Mouse (Mus musculus) urinary bladder, adult 18-20 months (tissue): ENCODE results near the gene Lypd3.

Experiments
- DNase-seq, 2 experiments: peaks; one replicate each; pipeline ENCODE4 v3.0.0; 2022; ENCODE audit warnings: low spot score in 2 of 2, mixed read lengths in 2 of 2

The Lypd3 gene

DNA sequence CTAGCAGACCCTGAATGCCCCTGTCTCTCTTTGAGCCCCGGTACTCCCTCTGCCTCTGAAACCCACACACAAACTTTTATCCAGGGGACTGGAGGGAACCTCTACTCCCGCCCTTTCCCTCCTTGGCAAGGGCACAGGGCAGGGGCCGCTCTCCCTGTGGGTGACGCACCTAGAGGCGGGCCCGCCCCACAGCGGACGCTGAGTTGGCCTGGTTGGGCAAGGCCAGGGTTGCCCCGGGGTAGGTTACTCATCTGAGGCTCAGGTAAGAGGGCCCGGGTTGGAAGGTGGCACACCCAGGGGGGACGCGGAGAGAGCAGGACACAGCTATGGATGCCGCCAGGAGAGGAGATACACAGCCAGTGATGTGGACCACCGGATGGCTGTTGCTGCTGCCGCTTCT lies at the start of gene Lypd3:
TSS of gene Lypd3 (plus strand) at position 287 of the 400 bp plus-strand sequence.
- peak; percentile 60 to 77 for DNase-seq

DNA sequence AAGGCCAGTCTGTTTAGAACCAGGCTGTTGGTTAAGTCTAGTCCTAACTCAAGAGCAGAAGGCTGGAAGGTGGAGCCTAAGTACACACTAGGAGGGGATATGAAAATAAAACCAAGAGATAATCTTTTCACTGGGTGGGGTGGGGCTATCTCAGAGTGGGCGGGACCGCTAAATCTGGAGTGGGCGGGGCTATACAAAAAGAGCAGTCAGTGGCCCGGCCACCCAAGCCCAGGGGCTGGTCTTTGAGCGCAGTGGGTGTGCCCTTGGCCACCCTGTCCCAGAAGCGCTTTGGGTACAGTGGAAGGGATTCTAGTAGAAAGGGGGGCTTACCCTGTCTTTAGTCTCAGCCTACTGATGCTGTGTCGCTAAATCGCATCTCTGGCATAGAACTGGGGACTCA lies 49.5 kb upstream of the Lypd3 start:
- DNase-seq = no peak

DNA sequence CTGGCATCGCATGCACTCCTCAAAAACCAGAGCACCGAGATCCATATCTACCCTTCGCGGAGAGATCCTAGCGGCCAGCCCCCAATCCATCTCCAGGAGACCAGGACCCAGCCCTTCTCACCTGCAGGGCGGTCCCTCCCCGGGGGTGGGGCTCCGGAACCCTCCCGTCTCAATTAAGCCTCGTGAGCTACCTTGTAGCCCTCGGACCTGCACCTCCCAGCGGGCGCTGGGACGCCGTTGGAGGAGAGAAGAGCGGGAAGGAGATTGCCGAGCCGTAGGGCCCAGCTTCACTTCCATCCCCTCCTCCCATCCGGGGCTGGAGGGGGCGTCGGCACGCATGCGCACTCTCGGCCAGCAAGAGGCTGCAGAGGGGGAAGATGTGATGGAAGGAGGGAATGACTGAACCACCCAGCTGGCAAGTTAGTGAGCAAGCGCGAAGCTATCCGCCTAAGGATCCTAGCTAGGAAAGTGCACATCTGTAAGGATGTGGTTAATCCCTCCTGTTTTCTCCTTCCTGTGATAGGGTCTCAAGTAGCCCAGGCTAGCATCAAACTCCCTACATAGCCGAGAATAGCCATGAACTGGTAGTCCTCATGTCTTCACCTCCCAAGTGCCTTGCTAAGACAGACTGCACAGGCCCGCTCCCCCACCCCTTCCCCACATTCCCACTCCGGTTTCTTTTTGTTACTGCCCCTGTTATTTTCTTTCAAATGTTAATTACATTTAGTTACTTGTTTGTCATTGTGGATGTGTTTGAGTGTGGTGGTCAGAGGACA lies 48.8 kb upstream of the Lypd3 start, which contains the start of the genes Ethe1 and Zfp575:
TSS of gene Ethe1 (plus strand) at position 214 of the 776 bp plus-strand sequence.
TSS of gene Zfp575 (minus strand) at position 312 of the 776 bp plus-strand sequence.
- no peak for DNase-seq

DNA sequence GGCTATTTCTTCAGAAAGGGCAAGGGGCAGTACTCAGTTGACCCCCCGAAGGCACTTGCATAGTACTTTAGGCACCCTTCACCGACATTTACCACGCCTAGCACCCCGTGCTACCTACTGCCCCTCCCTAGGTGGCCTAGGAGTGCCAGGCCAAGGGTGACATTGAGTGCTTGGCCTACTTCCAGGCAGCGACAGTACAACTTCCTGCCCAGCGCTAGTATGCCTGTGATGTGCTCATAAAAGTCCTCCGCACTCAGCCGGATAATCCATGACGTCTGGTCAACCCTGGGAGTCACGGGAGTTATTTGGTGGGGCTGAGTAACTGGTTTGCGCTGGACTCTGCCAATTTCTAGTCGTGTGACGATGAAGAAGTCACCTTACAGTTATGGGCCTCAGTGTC lies 48.0 kb upstream of the Lypd3 start:
- peak in 1 of 2 experiments; percentile 53 for DNase-seq

DNA sequence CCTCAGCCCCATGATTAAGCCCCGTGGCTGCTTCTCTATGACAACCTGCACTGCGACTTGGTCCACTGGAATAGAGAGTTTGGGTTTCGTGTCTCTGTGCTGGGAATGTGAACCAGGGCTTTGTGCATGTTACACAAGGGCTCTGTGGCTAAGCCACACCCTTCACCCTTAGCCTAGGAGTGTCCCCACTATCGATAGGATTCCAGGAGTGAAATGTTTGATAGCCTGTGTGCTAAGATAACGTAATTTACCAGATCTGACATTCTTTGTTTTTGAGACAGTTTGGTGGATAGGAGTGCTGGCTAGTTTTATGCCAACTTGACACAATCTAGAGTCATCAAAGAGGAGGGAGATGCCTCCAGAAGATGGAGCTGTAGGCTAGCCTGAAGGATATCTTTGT lies 44.6 kb upstream of the Lypd3 start:
- DNase-seq = no peak

DNA sequence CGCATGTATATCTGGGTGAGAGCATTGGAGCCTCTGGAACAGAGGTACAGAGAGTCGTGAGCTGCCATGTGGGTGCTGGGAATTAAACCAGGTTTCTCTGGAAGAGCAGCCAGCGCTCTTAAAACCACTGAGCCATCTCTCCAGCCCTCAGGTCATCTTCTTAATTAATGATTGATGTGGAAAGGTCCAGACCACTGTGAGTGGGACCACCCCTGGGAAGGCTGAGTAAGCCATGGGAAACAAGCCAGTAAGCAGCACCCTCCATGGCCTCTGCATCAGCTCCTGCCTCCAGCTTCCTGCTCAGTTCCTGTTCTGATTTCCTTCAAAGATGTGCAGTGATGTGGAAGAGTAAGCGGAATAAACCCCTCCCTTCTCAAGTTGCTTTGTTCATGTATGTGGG lies 44.2 kb upstream of the Lypd3 start:
- no peak for DNase-seq

DNA sequence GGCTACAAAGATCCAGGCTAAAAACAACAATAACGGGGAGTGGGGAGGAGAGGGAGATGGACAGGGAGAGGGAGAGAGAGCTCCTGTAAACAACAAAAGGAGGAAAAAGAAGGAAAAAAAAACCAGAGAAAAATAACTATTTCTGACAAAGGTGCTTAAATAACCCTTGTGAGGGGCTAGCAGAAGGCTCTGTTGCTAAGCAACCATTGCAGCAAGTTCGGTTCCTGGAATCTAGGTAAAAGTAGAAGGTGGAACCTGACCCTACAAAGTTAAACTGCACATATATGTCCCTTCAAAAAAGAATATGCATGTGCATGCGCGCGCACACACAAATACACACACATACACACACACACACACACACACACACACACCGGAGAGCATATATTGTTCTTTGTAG lies 43.6 kb upstream of the Lypd3 start:
- no peak for DNase-seq

DNA sequence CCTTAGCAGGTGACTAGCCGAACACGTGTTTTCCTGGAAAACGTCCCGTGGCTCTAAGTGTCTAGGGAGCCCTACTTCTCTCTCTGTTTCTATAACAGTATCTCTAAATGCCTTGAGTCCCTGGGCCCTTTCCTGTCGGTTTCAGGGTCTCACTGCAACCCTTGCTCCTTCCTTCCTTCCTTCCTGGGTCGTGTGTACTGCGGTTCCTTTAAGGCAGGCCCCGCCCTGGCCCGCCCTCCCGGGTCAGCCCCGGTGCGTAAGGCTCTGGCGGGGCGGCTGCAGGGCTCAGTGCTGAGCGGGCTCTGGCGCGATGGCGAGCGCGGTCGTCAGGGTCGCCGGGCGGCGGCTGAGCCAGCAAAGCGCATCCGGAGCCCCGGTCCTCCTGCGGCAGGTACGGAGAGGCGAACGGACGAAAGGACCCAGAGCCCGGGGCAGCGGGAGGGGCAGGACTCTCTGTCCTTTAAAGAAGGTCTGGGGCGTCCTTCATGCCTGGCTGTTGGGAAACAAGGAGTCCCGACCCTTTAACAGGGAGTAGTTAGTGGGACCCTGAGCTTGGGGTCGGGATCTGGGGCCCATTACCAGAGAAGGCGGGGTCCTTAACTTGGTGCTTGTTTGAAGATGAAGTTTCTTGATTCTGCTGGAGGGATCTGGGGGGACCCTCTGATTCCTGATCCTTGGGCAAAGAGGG lies 42.6 kb upstream of the Lypd3 start:
- DNase-seq = peak; percentile 68 to 71

DNA sequence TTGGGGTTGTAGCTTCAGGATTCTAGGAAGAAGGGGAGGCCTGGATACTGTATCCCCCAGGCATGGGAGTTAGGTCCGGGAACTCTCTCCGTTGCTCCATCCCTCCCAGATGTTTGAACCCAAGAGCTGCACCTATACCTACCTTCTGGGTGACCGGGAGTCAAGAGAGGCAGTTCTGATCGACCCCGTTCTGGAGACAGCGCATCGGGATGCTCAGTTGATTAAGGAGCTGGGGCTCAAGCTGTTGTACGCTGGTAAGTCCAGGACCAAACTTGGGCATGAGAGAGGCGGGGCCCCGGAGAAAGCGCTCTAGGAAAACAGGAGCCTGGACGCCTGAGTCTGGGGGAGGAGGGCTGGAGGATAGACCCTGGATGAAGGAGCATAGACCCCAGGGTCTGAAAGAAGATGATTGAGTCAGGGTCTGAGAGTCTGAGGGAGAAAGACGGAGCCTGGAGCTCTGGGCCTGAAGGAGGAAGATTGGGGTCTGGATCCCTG lies 42.0 kb upstream of the Lypd3 start:
- DNase-seq = no peak

DNA sequence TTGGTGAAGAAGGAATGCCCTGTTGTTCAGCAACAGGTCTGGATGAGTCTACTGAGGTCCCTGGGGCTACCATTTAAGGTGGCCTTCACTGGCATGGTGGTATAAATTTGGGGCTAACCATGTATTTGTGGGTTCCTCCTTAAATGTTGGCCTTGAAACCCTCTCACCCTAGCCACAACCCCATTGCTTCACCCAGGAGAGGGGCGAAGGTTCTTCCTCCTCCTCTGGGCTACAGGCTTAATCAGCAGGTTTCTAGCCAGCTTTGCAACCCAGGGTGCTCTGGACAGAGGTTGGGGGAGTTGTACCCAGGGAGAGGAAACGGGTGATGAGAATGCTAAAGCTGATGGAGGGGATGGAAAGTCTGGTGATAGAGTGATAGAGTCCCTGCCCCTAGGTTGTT lies 40.9 kb upstream of the Lypd3 start:
- DNase-seq = no peak

DNA sequence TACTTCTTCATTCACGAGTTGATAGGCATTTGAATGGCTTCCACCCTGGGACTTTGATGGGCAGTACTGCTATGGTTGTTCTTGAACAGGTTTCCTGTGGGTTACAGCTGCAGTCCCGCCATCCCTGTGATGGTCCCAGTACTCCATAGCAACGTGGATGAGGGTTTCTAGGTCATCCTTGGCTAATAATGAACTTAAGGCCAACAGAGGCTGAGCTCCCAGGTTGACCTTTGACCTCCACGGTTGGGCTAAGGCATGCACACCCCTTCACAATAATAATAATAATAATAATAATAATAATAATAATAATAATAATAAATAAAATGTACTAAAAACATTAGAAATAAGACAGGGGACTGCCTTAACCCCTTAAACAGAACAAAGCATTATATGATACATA lies 38.2 kb upstream of the Lypd3 start:
- no peak for DNase-seq

DNA sequence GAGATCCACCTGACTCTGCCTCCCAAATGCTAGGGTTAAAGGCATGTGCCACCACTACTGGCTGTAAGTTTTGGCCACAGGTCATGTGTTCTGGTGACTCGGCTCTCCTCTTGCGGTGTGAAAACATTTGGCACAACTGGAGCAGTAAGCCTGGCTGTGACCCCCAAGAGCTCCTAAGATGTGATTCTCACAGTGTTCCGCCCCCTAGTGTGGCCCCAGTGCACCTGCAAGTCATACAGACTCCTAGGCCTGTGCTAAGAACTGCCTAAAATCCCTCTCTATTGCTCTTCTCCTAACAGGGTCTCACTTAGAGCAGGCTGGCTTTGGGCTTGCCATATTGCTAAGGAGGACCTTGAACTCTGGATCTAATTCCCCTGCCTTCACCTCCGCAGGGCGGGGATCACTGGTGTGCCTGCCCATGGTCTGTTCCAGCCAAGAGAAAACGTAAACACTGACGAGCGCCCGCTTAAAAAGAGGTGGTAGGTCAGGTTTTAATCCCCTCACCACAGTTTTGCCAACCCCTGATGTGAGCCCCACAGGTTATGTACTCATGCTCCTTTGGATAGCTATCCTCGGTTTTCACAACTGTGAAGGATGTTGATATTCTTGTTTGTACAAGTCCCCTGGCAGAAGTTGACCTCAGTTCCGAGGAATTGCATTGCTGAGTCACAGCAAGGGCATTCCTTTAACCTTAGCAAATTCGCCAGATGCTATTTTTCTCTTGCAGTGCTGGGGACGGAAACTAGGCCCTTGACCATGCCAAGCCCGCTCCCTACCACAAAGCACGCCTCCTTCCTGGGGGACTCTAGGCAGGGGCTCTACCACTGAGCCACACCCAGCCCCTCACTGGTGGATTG lies 36.9 kb upstream of the Lypd3 start:
- peak in 1 of 2 experiments; percentile 40 for DNase-seq

DNA sequence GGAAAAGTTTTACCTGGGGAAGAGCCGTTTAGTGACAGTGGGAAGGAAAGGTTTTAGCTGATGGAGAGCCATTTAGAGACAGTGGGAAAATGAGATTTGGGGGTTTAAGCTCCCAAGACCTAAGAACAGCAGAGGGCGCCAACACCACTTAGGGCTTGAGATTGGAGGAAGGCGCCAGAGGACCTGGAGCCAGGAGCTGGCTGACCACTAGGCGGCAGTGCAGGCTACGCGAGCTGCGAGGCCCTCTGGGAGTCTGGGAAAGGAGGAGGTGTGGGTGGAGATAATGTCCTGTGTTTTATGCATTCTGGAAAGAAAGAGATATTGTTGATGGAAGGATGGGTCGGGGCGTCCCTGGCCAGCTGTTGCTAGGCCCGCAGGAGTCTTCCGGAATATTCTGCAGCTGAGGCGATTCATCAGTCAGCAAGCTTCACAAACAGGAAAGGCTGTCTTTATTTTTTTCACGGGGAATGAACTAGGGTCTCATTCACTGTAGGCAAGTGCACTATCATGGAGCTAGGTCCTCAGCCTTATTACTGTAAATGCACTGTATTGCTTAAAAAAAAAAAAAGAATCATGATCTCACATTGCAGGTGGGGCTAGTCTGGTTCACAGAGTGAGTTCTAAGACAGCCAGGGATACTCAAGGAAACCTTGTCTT lies 35.3 kb upstream of the Lypd3 start:
- DNase-seq = peak; percentile 91 to 95

DNA sequence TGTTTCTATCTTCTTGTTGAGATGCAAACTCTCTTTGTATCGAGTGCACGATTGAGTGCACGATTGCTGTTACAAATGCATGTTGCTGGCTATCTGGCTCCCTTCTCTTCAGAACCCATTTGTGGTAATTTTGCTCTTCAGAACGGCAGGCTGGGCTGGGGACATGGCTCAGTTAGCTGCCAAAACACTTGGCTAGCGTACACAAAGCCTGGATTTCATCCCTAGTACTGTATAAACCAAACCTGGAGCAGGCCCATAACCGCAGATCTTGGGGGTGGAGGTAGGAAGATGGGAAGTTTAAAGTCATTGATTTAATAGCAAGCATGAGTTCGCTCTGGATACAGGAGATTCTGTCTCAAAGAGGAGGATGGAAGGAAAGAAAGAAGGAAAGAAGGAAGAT lies 30.8 kb upstream of the Lypd3 start:
- DNase-seq = no peak

DNA sequence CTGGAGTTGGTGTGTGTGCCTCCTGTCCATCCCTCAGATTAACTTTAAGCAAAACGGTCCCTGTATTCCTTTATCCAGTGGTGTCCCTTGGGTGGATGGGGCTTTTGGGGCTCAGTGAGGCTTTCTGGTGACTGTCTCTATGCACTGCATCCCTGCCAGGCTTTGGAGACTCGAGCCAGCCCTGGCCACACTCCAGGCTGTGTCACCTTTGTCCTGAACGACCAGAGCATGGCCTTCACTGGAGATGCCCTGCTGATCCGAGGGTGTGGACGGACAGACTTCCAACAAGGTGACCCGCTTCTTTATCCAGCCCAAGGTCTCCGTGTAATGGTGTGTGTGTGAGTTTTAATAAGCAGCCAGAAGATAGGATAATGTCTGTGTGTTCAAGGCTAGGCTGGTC lies 30.3 kb upstream of the Lypd3 start:
- DNase-seq = no peak

DNA sequence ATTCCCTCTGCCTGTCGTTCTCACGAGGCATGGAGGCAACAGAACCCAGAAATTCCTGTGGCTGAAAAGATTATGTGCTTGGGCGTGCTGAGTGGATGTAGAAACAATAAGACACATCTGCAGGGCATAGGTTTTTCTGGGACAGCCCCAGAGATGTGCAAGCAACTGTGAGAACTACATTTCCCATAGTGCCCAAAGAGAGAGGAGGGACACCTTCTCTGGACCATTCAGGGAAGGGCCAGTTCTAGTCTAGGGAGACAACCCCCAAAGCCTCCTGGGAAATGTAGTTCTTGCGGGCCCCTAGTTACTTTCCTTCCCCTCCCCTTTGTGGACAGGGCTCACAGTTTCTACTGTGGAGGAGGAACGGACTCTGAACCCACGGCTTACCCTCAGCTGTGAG lies 28.3 kb upstream of the Lypd3 start:
- DNase-seq = no peak

DNA sequence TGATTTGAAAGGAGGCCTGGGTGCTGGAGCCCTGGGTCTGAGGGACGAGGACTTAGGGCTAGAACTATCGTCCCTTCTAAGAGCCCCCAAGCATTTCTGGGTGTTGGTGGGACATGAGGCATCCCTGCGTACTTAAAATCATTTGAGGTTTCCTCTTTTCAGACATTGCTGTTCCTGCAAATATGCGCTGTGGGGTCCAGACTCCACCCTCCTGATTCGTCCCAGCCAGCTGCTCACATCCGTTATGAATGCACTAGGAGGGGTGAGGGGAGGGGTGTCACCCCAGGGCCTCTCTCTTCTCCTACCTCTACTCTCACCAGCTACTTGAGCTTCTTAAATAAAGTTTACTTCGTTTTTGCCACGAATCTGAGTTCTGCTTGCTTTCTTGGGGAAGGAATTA lies 27.8 kb upstream of the Lypd3 start:
- no peak for DNase-seq

DNA sequence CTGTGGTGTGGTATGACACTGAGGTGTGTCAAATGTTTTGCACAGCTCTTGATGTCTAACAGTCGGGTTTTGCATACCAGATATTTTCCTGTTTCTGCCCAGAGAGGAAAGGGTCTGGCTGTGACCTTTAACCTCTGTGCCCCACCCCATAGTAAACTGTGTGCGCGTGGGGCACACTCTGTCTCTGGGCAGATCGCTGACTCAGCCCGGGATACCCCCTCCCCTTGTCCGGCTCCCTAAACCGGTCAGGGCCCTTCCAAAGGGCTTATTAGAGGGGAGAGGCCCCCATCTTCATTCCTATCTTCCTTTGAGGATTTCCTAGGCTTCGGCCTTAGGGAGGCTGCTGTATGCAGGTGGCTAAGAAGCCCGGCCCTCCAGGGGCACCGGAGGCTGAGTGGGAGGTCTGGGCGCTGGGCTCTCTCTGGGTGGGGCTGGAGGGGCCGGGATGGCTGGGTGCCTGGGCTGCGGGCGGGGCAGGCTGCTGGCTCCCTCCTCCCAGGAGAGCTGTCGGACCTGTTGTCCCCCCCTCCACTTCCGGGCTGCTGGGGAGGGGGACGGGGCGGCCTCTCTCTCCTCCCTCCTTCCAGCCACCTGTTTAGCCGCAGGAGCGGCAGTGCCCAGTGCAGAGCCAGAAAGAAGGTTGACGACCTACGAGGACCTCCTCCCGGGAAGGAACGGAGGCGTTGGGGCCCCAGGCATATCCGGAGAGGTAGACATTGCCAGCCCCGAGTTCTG lies 26.0 kb upstream of the Lypd3 start, which contains the start of gene Phldb3:
TSS of gene Phldb3 (plus strand) at position 620 of the 735 bp plus-strand sequence.
- DNase-seq = peak; percentile 65 to 69

DNA sequence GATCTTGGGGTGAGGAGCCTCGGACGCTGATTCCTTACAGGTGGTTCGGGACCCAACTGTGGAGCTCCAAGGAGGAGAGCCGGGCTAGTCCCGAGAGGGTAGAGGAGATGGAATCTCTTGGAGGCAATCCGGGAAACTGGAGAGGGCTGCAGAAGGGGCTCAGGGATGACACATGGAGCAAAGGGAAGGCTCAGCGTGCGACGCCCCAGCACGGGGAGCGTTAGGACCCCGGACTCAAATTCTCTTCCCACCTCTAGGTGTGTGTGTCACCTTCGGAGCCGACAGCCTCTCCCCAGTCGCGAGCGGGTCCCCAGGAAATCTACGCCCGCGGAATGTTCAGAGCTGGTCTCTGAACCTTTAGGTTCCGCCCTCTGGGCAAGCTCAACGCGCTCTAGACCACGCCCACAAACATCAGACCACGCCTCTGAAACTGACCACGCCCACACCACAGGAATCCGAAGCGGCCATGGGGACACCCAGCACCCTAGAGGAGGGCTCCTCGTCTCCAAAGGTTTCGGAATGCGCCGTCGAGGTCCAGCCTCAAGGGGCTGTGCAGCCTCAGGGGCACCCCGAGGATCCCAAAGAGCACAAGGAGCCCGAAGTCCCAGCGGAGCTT lies 25.4 kb upstream of the Lypd3 start:
- peak; percentile 91 to 99 for DNase-seq

DNA sequence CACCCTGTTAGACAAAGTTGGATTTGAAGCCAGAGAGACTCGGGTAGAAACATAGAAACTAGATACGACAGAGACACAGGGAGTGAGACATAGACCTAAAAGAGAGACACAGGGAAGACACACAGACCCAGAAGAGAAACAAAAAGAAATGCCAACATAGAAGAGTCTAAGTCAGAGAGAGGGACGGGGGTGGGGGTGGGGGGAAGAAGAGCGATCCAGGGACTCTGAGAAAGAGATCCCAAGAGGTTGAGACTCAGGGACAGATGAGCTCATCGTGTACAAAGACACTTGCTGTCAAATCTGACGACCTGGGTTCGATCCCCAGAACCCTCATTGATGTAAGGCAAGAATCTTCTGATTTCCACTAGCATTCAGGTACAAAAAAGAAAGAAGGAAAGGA lies 24.6 kb upstream of the Lypd3 start:
- DNase-seq = no peak
